Mouse (Mus musculus) ES-Bruce4 (cell line): Measurements from ENCODE around the gene Ptprd. TPM values are rescaled to one million over a fixed set of nuclear protein-coding genes. Genes with fewer than 3 reads are reported as not detected.

Experiments
- H3K27ac ChIP-seq: 2 replicates; pipeline ENCODE4 v1.5.1; 2012; ENCODE audit warnings: low read length, inconsistent platforms; ENCODE audit not compliant: insufficient read depth
- H3K27me3 ChIP-seq: 2 replicates; pipeline ENCODE4 v1.6.1; 2012; ENCODE audit warnings: mild to moderate bottlenecking, low read length, inconsistent platforms; ENCODE audit not compliant: control insufficient read depth, poor library complexity, insufficient read depth, severe bottlenecking
- H3K36me3 ChIP-seq: 2 replicates; pipeline ENCODE4 v1.6.1; 2012; ENCODE audit warnings: inconsistent platforms, mild to moderate bottlenecking, low read length, moderate library complexity; ENCODE audit not compliant: control insufficient read depth, poor library complexity, insufficient read depth, severe bottlenecking
- H3K4me1 ChIP-seq: one replicate; pipeline ENCODE4 v1.8.1; 2011; ENCODE audit warnings: low read length; ENCODE audit not compliant: control insufficient read depth, insufficient read depth
- H3K4me3 ChIP-seq: 2 replicates; pipeline ENCODE4 v1.5.1; 2011; ENCODE audit warnings: low read depth, mild to moderate bottlenecking, low read length
- H3K9ac ChIP-seq: 2 replicates; pipeline ENCODE4 v1.6.1; 2012; ENCODE audit warnings: low read depth, mild to moderate bottlenecking, inconsistent platforms; ENCODE audit not compliant: poor library complexity, severe bottlenecking
- H3K9me3 ChIP-seq: replicated peaks from 2 replicates; pipeline ENCODE4 v1.6.1; 2012; ENCODE audit warnings: mild to moderate bottlenecking, low read length, inconsistent platforms; ENCODE audit not compliant: control insufficient read depth, poor library complexity, insufficient read depth, severe bottlenecking
- CTCF ChIP-seq: IDR thresholded peaks from one replicate; pipeline ENCODE4 v1.8.1; 2011; ENCODE audit warnings: low read depth, low read length
- EP300 ChIP-seq: IDR thresholded peaks from 2 replicates; pipeline ENCODE4 v1.6.1; 2011; ENCODE audit warnings: low read depth, low read length; ENCODE audit not compliant: insufficient read depth
- POLR2A ChIP-seq: IDR thresholded peaks from one replicate; pipeline ENCODE4 v1.8.1; 2011; ENCODE audit warnings: low read length; ENCODE audit not compliant: insufficient read depth
- polyA plus RNA-seq: library from polyadenylated mRNA; stranded (reverse); fragments of >200 nt; gene quantifications from 2 replicates; pipeline ENCODE4 v1.2.4, GENCODE M21; 2011; ENCODE audit warnings: low read depth; ENCODE audit not compliant: missing spikeins, insufficient read depth, insufficient read length

Ptprd gene
- polyA plus RNA-seq, 1 experiment, result 2.8 TPM

DNA sequence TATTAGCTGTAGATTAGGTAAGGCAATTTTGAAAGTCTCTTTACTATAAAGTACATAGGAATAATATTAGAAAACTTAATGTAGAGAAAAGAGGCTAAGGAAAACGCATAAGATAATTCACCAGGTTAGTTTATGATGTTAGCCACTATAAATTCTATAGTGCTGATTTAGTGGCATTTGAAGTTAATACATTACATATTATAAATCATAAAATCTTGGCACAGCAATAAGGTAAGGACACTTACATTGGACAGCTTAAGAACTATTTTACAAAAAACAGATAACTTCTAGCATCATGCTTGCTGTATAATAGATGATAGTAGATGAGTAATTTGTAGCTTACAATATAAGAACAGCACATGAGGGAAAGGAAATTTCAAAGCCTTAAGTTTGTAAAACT is 1322.1 kb downstream of the Ptprd start:
- Histone ChIP-seq H3K27ac (no peak overlapping the region), H3K4me1 (no peaks in the 10 kb centered on the region), H3K9me3 (no peaks in the 10 kb centered on the region), H3K9ac (no peak overlapping the region), H3K36me3 (no peaks in the 10 kb centered on the region), H3K27me3 (no peaks in the 10 kb centered on the region), H3K4me3 (no peak overlapping the region)
- TF ChIP-seq CTCF (no peak), EP300 (no peak), POLR2A (no peak)

DNA sequence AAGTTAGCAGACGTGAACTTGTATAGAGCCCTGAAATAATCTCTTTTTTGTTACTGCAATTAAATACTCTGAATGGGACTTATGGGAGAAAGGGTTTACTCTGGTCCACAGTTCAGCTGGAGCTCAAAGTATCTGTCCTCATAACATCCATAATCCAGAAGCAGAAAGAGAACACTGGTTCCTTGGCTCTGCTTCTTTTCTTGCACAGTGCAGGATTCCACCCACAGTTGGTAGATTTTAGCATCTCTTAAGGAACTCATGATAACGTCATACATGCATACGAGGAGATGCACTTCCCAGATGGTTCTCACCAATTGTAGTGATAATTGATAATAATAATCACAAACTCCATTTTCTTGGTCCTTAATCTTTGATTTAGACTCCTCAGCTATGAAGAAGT is 1330.2 kb downstream of the Ptprd start:
- H3K9ac ChIP-seq, result no peak overlapping the region
- H3K36me3 ChIP-seq, result no peaks in the 10 kb centered on the region
- H3K27ac ChIP-seq, result no peak overlapping the region
- H3K4me3 ChIP-seq, result no peak overlapping the region
- H3K4me1 ChIP-seq, result no peaks in the 10 kb centered on the region
- no peaks in the 10 kb centered on the region for H3K9me3 ChIP-seq
- TF ChIP-seq EP300, result no peak
- no peak for TF ChIP-seq CTCF
- TF ChIP-seq POLR2A, result no peak
- H3K27me3 ChIP-seq, result no peaks in the 10 kb centered on the region

DNA sequence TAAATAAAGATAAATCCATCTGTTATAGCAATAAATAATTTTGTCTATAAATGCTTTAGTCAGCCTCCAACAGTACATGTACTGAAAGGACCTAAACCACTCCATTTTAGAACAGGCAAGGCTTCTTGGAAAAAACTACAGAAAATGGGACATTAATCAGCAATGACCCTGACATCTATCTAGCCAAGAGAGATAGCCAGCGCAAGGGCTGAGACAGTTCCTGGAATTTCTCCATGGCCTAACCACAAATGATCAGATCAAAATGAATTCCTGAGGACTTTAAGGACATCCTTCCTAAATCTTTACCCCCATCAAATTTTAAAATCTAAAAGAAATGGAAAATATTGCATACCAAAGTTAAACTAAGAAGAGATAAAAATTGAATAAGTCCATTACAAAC is 1340.8 kb downstream of the Ptprd start:
- Histone ChIP-seq H3K4me1 (no peaks in the 10 kb centered on the region), H3K36me3 (no peaks in the 10 kb centered on the region), H3K9ac (no peak overlapping the region), H3K9me3 (no peaks in the 10 kb centered on the region), H3K27me3 (no peaks in the 10 kb centered on the region), H3K4me3 (no peak overlapping the region), H3K27ac (no peak overlapping the region)
- no peak for TF ChIP-seq CTCF
- no peak for TF ChIP-seq POLR2A

DNA sequence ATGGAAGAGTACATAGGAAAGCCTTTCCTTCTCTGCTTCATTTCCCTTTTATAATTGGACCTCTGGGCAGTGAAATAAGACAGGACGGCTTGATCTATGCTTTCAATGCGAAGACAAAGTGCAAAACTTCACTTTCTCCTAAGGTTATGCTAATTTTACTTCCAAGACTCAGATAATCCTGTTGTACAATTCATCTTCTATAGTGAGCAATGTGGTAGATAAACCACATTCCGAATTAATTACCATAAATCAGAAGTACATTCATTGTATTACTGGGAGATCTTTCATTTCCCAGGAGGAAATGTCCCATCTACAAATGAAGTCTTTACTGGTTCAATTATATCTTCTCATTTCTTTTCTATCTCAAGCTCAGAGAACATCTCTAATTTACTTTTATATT is 1346.2 kb downstream of the Ptprd start:
- Histone ChIP-seq H3K27me3 (no peaks in the 10 kb centered on the region), H3K4me1 (no peaks in the 10 kb centered on the region), H3K36me3 (no peaks in the 10 kb centered on the region), H3K9me3 (no peaks in the 10 kb centered on the region), H3K27ac (no peak overlapping the region), H3K9ac (no peak overlapping the region), H3K4me3 (no peak overlapping the region)
- TF ChIP-seq EP300 (no peak), POLR2A (no peak), CTCF (no peak)

DNA sequence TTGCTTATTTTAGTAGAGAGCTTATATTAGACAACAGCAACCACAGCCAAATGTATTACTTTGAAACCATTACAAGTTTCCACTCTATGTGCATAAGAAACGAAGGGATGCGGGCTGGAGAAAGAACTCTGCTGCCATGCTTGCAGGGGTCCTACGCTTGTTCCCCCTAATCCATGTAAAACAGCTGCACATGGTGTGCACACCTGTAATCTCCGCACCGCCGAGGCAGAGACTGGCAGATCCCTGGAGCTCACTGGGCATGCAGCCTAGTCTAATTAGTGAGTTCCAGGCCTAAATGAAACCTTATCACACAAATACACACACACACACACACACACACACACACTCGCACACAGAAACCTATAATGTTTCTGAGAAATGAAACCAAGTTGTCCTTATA is 1365.5 kb downstream of the Ptprd start:
- no peak overlapping the region for H3K9ac ChIP-seq
- TF ChIP-seq CTCF (no peak), POLR2A (no peak), EP300 (no peak)
- no peaks in the 10 kb centered on the region for H3K4me1 ChIP-seq
- no peak overlapping the region for H3K27ac ChIP-seq
- no peak overlapping the region for H3K4me3 ChIP-seq
- H3K27me3 ChIP-seq, result no peaks in the 10 kb centered on the region; the same call in 1 of the 2 replicates
- H3K9me3 ChIP-seq, result no peaks in the 10 kb centered on the region
- H3K36me3 ChIP-seq, result no peaks in the 10 kb centered on the region

DNA sequence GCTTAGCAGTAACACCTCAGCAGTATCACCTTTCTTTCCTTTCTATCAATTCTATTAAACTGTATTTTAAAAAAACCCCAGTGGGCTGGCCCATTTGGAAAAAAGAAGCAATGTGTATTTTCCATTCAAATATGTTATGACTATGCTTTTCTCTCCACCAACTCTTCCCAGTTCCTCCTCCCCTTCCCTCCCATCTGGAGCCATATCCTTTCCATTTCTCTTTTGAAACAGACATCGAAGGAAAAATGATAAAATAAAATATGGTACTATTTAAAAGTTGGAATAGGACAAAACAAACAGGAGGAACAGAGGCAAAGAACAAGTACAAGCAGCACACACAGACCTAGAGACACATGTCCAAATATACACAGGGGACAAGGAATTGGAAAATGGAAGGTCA is 1372.7 kb downstream of the Ptprd start:
- no peaks in the 10 kb centered on the region for H3K36me3 ChIP-seq
- no peaks in the 10 kb centered on the region for H3K4me1 ChIP-seq
- no peak overlapping the region for H3K4me3 ChIP-seq
- no peak overlapping the region for H3K27ac ChIP-seq
- H3K9me3 ChIP-seq, result no peaks in the 10 kb centered on the region
- H3K9ac ChIP-seq, result no peak overlapping the region
- TF ChIP-seq CTCF, result no peak
- TF ChIP-seq POLR2A, result no peak
- TF ChIP-seq EP300, result no peak
- H3K27me3 ChIP-seq, result no peaks in the 10 kb centered on the region; the same call in 1 of the 2 replicates
